Mouse (Mus musculus) MEL-GATA-1-ER (cell line): Measurements from ENCODE around the gene L3hypdh.

Experiments used
- DNase-seq: peaks from one replicate; pipeline ENCODE4 v3.0.0-alpha.2; 2012; ENCODE audit warnings: low read depth; ENCODE audit errors: extremely low read depth

L3hypdh gene

GRCm38 (mm10) chr12:72085329-72086165 lies at the start of gene L3hypdh, which contains the start of gene Jkamp:
Gene L3hypdh, minus strand, starts transcription at chr12:72085439.
Gene Jkamp, plus strand, starts transcription at chr12:72085589.
- peak; percentile 93 for DNase-seq

- no peak for DNase-seq
Observed at GRCm38 (mm10) chr12:72129203-72129602, 44.0 kb upstream of the L3hypdh start.

GRCm38 (mm10) chr12:72115686-72116345 lies 30.6 kb upstream of the L3hypdh start:
- DNase-seq = no peak

GRCm38 (mm10) chr12:72115126-72115525 lies 29.9 kb upstream of the L3hypdh start:
- no peak for DNase-seq

GRCm38 (mm10) chr12:72104525-72105281 lies 19.5 kb upstream of the L3hypdh start:
- DNase-seq = peak; percentile 48

- no peak for DNase-seq
Observed at GRCm38 (mm10) chr12:72104027-72104426, 18.8 kb upstream of the L3hypdh start.

- DNase-seq = no peak
Observed at GRCm38 (mm10) chr12:72102776-72103175, 17.5 kb upstream of the L3hypdh start.

GRCm38 (mm10) chr12:72096966-72097365 lies 11.7 kb upstream of the L3hypdh start:
- DNase-seq = no peak

- DNase-seq = no peak
Observed at GRCm38 (mm10) chr12:72089802-72090201, 4.6 kb upstream of the L3hypdh start.

- DNase-seq = peak; percentile 34
Observed at GRCm38 (mm10) chr12:72086166-72086825, 1.1 kb upstream of the L3hypdh start.

GRCm38 (mm10) chr12:72085024-72085328 lies 263 bp downstream of the L3hypdh start:
- DNase-seq = no peak

GRCm38 (mm10) chr12:72084261-72085023 lies 797 bp downstream of the L3hypdh start:
- peak; percentile 57 for DNase-seq

- peak; percentile 8 for DNase-seq
Observed at GRCm38 (mm10) chr12:72083265-72083664, 2.0 kb downstream of the L3hypdh start.

GRCm38 (mm10) chr12:72082370-72082769 lies 2.9 kb downstream of the L3hypdh start:
- no peak for DNase-seq

- DNase-seq = no peak
Observed at GRCm38 (mm10) chr12:72081961-72082360, 3.3 kb downstream of the L3hypdh start.

GRCm38 (mm10) chr12:72078248-72078647 lies 7.0 kb downstream of the L3hypdh start:
- DNase-seq = no peak

- DNase-seq = no peak
Observed at GRCm38 (mm10) chr12:72070327-72071269, 14.6 kb downstream of the L3hypdh start, which contains the start of gene Gpr135. Gene Gpr135, minus strand, starts transcription at chr12:72071125.

GRCm38 (mm10) chr12:72069626-72070326 lies 15.5 kb downstream of the L3hypdh start:
- no peak for DNase-seq

- DNase-seq = no peak
Observed at GRCm38 (mm10) chr12:72057780-72058179, 27.5 kb downstream of the L3hypdh start.
